Mouse (Mus musculus): ENCODE measurements around the gene Slc1a7.

GRCm38 (mm10) chr4:107984282-107984981 is 16.3 kb downstream of the Slc1a7 start:
- TF ChIP-seq CTCF (conservative IDR thresholded peaks at IDR 0.05; ENCODE audit: insufficient read depth, insufficient read length, low read depth, low read length) (no peak), POLR2A (IDR thresholded peaks at IDR 0.05; ENCODE audit: low read depth, low read length) (no peak)
